Mouse (Mus musculus) C2C12 (cell line): ENCODE measurements around the gene Neu2. TPM values are rescaled to one million over a fixed set of nuclear protein-coding genes. Genes with fewer than 3 reads are reported as not detected.

Source experiments
- H3K27me3 ChIP-seq: one replicate; pipeline ENCODE4 v1.6.1; 2011; ENCODE audit not compliant: control insufficient read depth, insufficient read depth, insufficient read length
- H3K36me3 ChIP-seq: one replicate; pipeline ENCODE4 v1.6.1; 2011; ENCODE audit not compliant: control insufficient read depth, insufficient read depth
- H3K4me3 ChIP-seq: one replicate; pipeline ENCODE4 v1.5.1; 2011; ENCODE audit warnings: mild to moderate bottlenecking, control low read depth; ENCODE audit not compliant: poor library complexity, insufficient read depth, severe bottlenecking
- H3K79me2 ChIP-seq: one replicate; pipeline ENCODE4 v1.6.1; 2011; ENCODE audit not compliant: control insufficient read depth, insufficient read depth
- H3K79me3 ChIP-seq: one replicate; pipeline ENCODE4 v1.6.1; 2011; ENCODE audit warnings: low read depth, control low read depth
- H3ac ChIP-seq: one replicate; pipeline ENCODE3; 2011; ENCODE audit warnings: low read depth; ENCODE audit not compliant: control insufficient read depth, insufficient read length
- CEBPB ChIP-seq: IDR thresholded peaks from one replicate; pipeline ENCODE4 v1.6.1; 2011; ENCODE audit warnings: low read depth, mild to moderate bottlenecking, control low read depth, moderate library complexity
- CTCF ChIP-seq: IDR thresholded peaks from one replicate; pipeline ENCODE4 v1.5.1; 2011; ENCODE audit not compliant: control insufficient read depth, insufficient read depth, insufficient read length
- FOSL1 ChIP-seq: IDR thresholded peaks from one replicate; pipeline ENCODE4 v1.8.0; 2011; ENCODE audit warnings: mild to moderate bottlenecking, low read length; ENCODE audit not compliant: poor library complexity, insufficient read depth, severe bottlenecking
- MAX ChIP-seq: IDR thresholded peaks from one replicate; pipeline ENCODE4 v1.6.1; 2011; ENCODE audit warnings: mild to moderate bottlenecking, control low read depth
- MYOD1 ChIP-seq: IDR thresholded peaks from one replicate; pipeline ENCODE4 v1.6.1; 2011; ENCODE audit warnings: low read depth; ENCODE audit not compliant: control insufficient read depth, insufficient read length
- MYOG ChIP-seq: IDR thresholded peaks from one replicate; pipeline ENCODE4 v1.6.1; 2011; ENCODE audit not compliant: control insufficient read depth, insufficient read length; ENCODE audit errors: extremely low read depth
- USF1 ChIP-seq: IDR thresholded peaks from one replicate; pipeline ENCODE4 v1.6.1; 2011; ENCODE audit warnings: low read depth, mild to moderate bottlenecking, control low read depth, moderate library complexity
- polyA plus RNA-seq: library from polyadenylated mRNA; unstranded; fragments of >200 nt; fragmentation: generic; extraction: Trizol; gene quantifications from one replicate; pipeline ENCODE4 v1.2.1, GENCODE M21; 2012; ENCODE audit warnings: missing spikeins

Gene Neu2
- polyA plus RNA-seq, 1 experiment: not detected

DNA sequence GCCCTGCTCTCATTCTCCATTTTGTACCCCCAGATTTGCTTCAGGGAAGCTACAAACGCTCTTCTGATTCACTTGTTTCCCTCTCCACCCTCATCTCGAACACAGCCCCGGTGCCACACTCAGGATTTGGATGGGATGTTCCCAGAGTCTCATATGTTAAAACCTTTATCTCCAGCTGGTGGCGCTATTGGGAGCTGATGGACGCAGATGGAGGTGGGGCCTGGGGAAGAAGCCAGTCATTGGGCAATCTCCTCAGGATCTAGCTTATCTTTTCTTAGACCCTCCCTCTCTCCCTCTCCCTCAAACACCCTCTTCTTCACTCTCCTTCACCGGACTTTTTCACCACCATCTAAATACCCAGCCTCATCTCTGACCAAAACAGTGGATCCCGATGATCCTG lies 31.9 kb downstream of the Neu2 start:
- Histone ChIP-seq H3K79me3 (no peaks in the 10 kb centered on the region), H3ac (no peak overlapping the region), H3K36me3 (no peaks in the 10 kb centered on the region), H3K4me3 (no peak overlapping the region), H3K27me3 (no peaks in the 10 kb centered on the region), H3K79me2 (no peaks in the 10 kb centered on the region)
- peak; percentile 38 for TF ChIP-seq CEBPB
- TF ChIP-seq MAX: no peak
- no peak for TF ChIP-seq FOSL1
- no peak for TF ChIP-seq MYOD1

- no peak overlapping the region for H3ac ChIP-seq
- H3K79me2 ChIP-seq: no peaks in the 10 kb centered on the region
- no peak overlapping the region for H3K4me3 ChIP-seq
- no peaks in the 10 kb centered on the region for H3K79me3 ChIP-seq
- H3K36me3 ChIP-seq: no peaks in the 10 kb centered on the region
- TF ChIP-seq CTCF: no peak
- peak; percentile 72 for TF ChIP-seq USF1
- peak; percentile 88 for TF ChIP-seq FOSL1
- no peak for TF ChIP-seq MYOD1
- no peak for TF ChIP-seq MYOG
- H3K27me3 ChIP-seq: no peaks in the 10 kb centered on the region
Observed at GRCm38 (mm10) chr1:87551008-87551407, 41.3 kb downstream of the Neu2 start.

DNA sequence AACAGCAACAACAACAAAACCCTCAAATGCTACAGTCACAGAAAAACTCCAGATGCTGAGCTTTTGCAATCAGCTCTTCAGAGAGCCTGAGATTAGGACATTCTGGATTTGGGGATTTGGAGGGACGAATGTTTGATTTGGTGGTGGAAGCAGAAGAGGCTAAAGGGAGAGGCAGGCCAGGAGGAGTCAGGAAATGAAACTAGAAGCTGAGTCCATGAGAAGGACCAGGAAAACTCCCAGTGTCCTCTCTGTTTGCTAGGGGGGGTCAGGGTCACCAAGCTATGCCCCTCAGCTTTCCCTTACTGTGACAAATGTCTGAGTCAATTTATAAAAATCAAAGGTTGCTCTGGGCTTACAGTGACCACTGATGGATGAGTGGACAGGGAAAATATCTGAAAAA lies 43.9 kb downstream of the Neu2 start:
- Histone ChIP-seq H3K36me3 (no peaks in the 10 kb centered on the region), H3K27me3 (no peaks in the 10 kb centered on the region), H3ac (no peak overlapping the region), H3K79me2 (no peaks in the 10 kb centered on the region), H3K4me3 (no peak overlapping the region), H3K79me3 (no peaks in the 10 kb centered on the region)
- TF ChIP-seq CTCF: no peak
- no peak for TF ChIP-seq MAX
- no peak for TF ChIP-seq USF1
- no peak for TF ChIP-seq MYOD1
- no peak for TF ChIP-seq FOSL1
- TF ChIP-seq MYOG: no peak
- no peak for TF ChIP-seq CEBPB

DNA sequence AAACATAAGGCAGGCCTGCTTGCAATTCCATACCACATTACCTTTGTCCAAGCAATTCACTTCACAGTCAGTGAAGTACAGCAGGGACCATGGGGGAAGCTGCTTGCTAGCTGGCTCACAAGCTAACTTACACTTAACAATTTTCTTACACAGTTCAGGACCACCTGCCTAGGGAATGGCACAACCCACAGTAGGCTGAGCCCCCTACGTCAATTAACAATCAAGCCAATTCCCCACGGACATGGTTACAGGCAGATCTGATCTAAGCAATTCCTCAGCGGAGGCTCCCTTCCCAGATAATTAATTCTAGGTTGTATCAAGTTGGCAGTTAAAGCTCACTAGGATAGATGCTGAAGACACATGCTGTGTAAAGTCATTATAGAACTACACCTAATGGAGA lies 53.3 kb downstream of the Neu2 start:
- H3K27me3 ChIP-seq: no peaks in the 10 kb centered on the region
- no peak for TF ChIP-seq FOSL1
- TF ChIP-seq CEBPB: no peak
- TF ChIP-seq MYOG: no peak
- TF ChIP-seq MAX: no peak
- TF ChIP-seq USF1: no peak
- no peak for TF ChIP-seq CTCF
- no peak for TF ChIP-seq MYOD1

GRCm38 (mm10) chr1:87565760-87566159 lies 56.1 kb downstream of the Neu2 start:
- H3ac ChIP-seq: no peak overlapping the region
- no peak overlapping the region for H3K4me3 ChIP-seq
- H3K36me3 ChIP-seq: no peaks in the 10 kb centered on the region
- no peaks in the 10 kb centered on the region for H3K27me3 ChIP-seq
- H3K79me2 ChIP-seq: no peaks in the 10 kb centered on the region
- H3K79me3 ChIP-seq: no peaks in the 10 kb centered on the region
- TF ChIP-seq CTCF (no peak), USF1 (no peak), MAX (no peak), FOSL1 (no peak), MYOD1 (no peak), CEBPB (no peak), MYOG (no peak)

More for the DNA sequence above, 53.3 kb downstream of the Neu2 start:
- Histone ChIP-seq H3K4me3 (no peak overlapping the region), H3ac (no peak overlapping the region), H3K79me2 (no peaks in the 10 kb centered on the region), H3K36me3 (no peaks in the 10 kb centered on the region), H3K79me3 (no peaks in the 10 kb centered on the region)

- Histone ChIP-seq H3K79me2 (no peaks in the 10 kb centered on the region), H3ac (no peak overlapping the region), H3K36me3 (no peaks in the 10 kb centered on the region), H3K4me3 (no peak overlapping the region), H3K27me3 (no peaks in the 10 kb centered on the region), H3K79me3 (no peaks in the 10 kb centered on the region)
- TF ChIP-seq MAX (no peak), CTCF (peak; percentile 22), FOSL1 (no peak)
Observed at GRCm38 (mm10) chr1:87568398-87568797, 58.7 kb downstream of the Neu2 start.
